Mouse (Mus musculus): ENCODE measurements around the gene Tango2. TPM values are rescaled to one million over a fixed set of nuclear protein-coding genes. Genes with fewer than 3 reads are reported as not detected.

The Tango2 gene
- polyA plus RNA-seq, 1 experiment from 2014 or later, result 34.8 TPM

DNA sequence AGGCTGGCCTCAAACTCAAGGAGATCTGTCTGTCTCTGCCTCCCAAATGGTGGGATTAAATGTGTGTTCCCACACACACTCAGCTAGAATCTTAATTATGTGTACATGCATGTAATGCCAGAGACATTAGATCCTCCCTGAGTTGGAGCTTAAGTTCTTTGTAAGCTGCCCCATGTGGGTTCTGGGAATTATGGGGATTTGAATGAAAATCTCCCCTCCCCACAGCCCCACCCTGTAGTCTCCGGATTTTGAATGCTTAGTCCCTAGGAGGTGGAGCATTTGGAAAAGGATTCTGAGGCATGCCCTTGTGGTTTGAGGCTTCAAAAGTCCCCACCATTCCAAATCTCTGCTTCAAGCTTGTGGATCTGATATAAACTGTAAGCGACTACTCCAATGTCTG, 72.7 kb downstream of the Tango2 start:
- Histone ChIP-seq H3K36me3 (ENCODE audit: control insufficient read depth, insufficient read depth, low read length) (peaks cover 96% of the 10 kb centered on the region), H3K4me3 (ENCODE audit: low read depth, low read length) (no peak overlapping the region), H3K9ac (ENCODE audit: low read length) (no peak overlapping the region), H3K4me1 (replicated peaks; ENCODE audit: control insufficient read depth, insufficient read depth, low read length) (no peaks in the 10 kb centered on the region), H3K27ac (ENCODE audit: low read depth) (no peak overlapping the region), H3K4me2 (ENCODE audit: low read length) (no peak overlapping the region), H3K27me3 (replicated peaks; ENCODE audit: control insufficient read depth, insufficient read depth, low read length) (no peaks in the 10 kb centered on the region), H3K9me3 (ENCODE audit: control insufficient read depth, low read length) (no peaks in the 10 kb centered on the region)
- WGBS, result 87% methylated on average over 2 of the region's 2 CpGs
- no peak for DNase-seq (ENCODE audit: low spot score)
- no peak for ATAC-seq (replicated peaks; ENCODE audit: low FRiP score, low TSS enrichment, low read depth)

GRCm38 (mm10) chr16:18268182-18268581, 79.7 kb downstream of the Tango2 start:
- no peak for DNase-seq (ENCODE audit: low spot score)
- 89% methylated on average over 5 of the region's 5 CpGs for WGBS

DNA sequence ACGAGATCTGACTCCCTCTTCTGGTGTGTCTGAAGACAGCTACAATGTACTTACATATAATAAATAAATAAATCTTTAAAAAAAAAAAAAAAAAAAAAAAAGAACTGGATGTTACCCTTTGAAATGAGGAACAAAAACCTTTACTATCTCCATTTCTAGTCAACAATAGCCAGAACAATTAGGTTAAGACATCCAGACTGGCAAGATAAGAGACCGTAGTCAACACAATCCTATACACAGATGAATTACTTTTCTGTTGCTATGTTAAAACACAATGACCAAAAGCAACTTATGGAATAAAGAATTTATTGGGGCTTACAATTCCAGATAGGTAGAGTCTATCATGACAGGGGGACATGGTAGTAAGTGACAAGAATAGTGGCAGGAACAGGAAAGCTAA, 82.9 kb downstream of the Tango2 start:
- Histone ChIP-seq H3K27ac (ENCODE audit: low read depth) (no peak overlapping the region), H3K4me3 (ENCODE audit: low read depth, low read length) (no peak overlapping the region), H3K4me1 (replicated peaks; ENCODE audit: control insufficient read depth, insufficient read depth, low read length) (no peaks in the 10 kb centered on the region), H3K36me3 (ENCODE audit: control insufficient read depth, insufficient read depth, low read length) (peaks cover 92% of the 10 kb centered on the region), H3K27me3 (replicated peaks; ENCODE audit: control insufficient read depth, insufficient read depth, low read length) (no peaks in the 10 kb centered on the region), H3K9me3 (ENCODE audit: control insufficient read depth, low read length) (no peaks in the 10 kb centered on the region), H3K4me2 (ENCODE audit: low read length) (no peak overlapping the region), H3K9ac (ENCODE audit: low read length) (no peak overlapping the region)
- WGBS, result 80% methylated on average over 2 of the region's 2 CpGs
- ATAC-seq (replicated peaks; ENCODE audit: low FRiP score, low TSS enrichment, low read depth) (no peak), DNase-seq (ENCODE audit: low spot score) (no peak)

More at GRCm38 (mm10) chr16:18268182-18268581, 79.7 kb downstream of the Tango2 start:
- no peaks in the 10 kb centered on the region for H3K9me3 ChIP-seq (ENCODE audit: control insufficient read depth, low read length)
- peaks cover 94% of the 10 kb centered on the region for H3K36me3 ChIP-seq (ENCODE audit: control insufficient read depth, insufficient read depth, low read length)
- H3K4me1 ChIP-seq (replicated peaks; ENCODE audit: control insufficient read depth, insufficient read depth, low read length), result no peaks in the 10 kb centered on the region
- H3K4me2 ChIP-seq (ENCODE audit: low read length), result no peak overlapping the region
- no peak overlapping the region for H3K4me3 ChIP-seq (ENCODE audit: low read depth, low read length)
- no peaks in the 10 kb centered on the region for H3K27me3 ChIP-seq (replicated peaks; ENCODE audit: control insufficient read depth, insufficient read depth, low read length)
- no peak overlapping the region for H3K9ac ChIP-seq (ENCODE audit: low read length)
- no peak for ATAC-seq (replicated peaks; ENCODE audit: low FRiP score, low TSS enrichment, low read depth)
- no peak overlapping the region for H3K27ac ChIP-seq (ENCODE audit: low read depth)

DNA sequence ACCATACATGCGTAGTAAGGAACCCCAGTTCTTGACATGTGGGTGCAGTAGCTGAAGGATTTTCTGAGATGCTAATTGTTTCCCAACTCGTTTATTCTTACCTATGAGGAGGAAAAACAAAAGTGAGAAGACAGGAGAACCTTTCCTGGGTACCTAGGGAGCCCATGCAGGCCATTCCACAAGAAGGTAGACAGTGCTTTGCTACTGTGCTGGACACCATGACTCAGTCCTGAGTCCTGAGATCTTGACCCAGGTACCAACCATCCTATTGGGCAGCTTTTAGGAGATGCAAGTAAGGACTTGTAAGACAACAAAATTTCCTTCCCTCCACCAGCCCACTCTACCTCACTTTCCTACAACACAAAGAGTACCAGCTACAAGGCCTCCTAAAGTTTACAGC, 89.7 kb downstream of the Tango2 start, which contains the start of gene Gm49776:
Gene Gm49776, minus strand, starts transcription at position 101 of the 400 bp plus-strand sequence.
- H3K4me2 ChIP-seq (ENCODE audit: low read length), result no peak within 1 kb of the TSS
- 91% methylated on average over 2 of the region's 2 CpGs for WGBS
- H3K9ac ChIP-seq (ENCODE audit: low read length), result no peak within 1 kb of the TSS
- H3K4me3 ChIP-seq (ENCODE audit: low read depth, low read length), result no peak within 1 kb of the TSS
- H3K27ac ChIP-seq (ENCODE audit: low read depth), result no peak within 1 kb of the TSS
- no peaks in the 10 kb centered on the region for H3K27me3 ChIP-seq (replicated peaks; ENCODE audit: control insufficient read depth, insufficient read depth, low read length)
- no peaks in the 10 kb centered on the region for H3K4me1 ChIP-seq (replicated peaks; ENCODE audit: control insufficient read depth, insufficient read depth, low read length)
- no peak for DNase-seq (ENCODE audit: low spot score)
- ATAC-seq (replicated peaks; ENCODE audit: low FRiP score, low TSS enrichment, low read depth), result no peak
- H3K9me3 ChIP-seq (ENCODE audit: control insufficient read depth, low read length), result no peaks in the 10 kb centered on the region
- peaks cover 96% of the 10 kb centered on the region for H3K36me3 ChIP-seq (ENCODE audit: control insufficient read depth, insufficient read depth, low read length)

- H3K9me3 ChIP-seq (ENCODE audit: control insufficient read depth, low read length), result no peaks in the 10 kb centered on the region
- peaks cover 13% of the 10 kb centered on the region for H3K4me1 ChIP-seq (replicated peaks; ENCODE audit: control insufficient read depth, insufficient read depth, low read length)
- H3K4me2 ChIP-seq (ENCODE audit: low read length), result no peak overlapping the region
- peaks cover 87% of the 10 kb centered on the region for H3K36me3 ChIP-seq (ENCODE audit: control insufficient read depth, insufficient read depth, low read length)
- ATAC-seq (replicated peaks; ENCODE audit: low FRiP score, low TSS enrichment, low read depth) (no peak), DNase-seq (ENCODE audit: low spot score) (no peak)
- no peak overlapping the region for H3K27ac ChIP-seq (ENCODE audit: low read depth)
- no peak overlapping the region for H3K4me3 ChIP-seq (ENCODE audit: low read depth, low read length)
- no peaks in the 10 kb centered on the region for H3K27me3 ChIP-seq (replicated peaks; ENCODE audit: control insufficient read depth, insufficient read depth, low read length)
- 89% methylated on average over 1 of the region's 1 CpGs for WGBS
- no peak overlapping the region for H3K9ac ChIP-seq (ENCODE audit: low read length)
Measured at GRCm38 (mm10) chr16:18253866-18254265, 94.0 kb downstream of the Tango2 start.

DNA sequence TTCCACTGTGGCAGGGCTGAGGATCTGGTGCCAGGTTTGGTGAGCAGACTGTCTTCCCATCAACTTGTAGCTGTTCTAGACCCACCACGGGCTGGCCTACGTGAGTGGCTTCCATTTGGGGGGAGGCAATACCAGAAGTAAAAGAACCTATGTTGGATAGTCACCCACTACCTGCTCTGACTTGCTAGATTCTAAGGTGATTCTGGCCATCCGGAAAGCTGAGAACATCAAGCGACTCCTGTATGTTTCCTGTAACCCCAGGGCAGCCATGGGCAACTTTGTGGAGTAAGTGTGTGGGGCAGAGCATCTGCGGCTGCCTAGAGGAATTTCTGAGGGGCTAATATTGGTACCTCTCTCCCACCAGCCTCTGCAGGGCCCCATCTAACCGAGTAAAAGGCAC, 95.2 kb downstream of the Tango2 start:
- ATAC-seq (replicated peaks; ENCODE audit: low FRiP score, low TSS enrichment, low read depth) (no peak), DNase-seq (ENCODE audit: low spot score) (no peak)
- WGBS, result 86% methylated on average over 6 of the region's 6 CpGs
- Histone ChIP-seq H3K4me2 (ENCODE audit: low read length) (no peak overlapping the region), H3K9me3 (ENCODE audit: control insufficient read depth, low read length) (no peaks in the 10 kb centered on the region), H3K4me1 (replicated peaks; ENCODE audit: control insufficient read depth, insufficient read depth, low read length) (peaks cover 13% of the 10 kb centered on the region), H3K9ac (ENCODE audit: low read length) (no peak overlapping the region), H3K27me3 (replicated peaks; ENCODE audit: control insufficient read depth, insufficient read depth, low read length) (no peaks in the 10 kb centered on the region), H3K4me3 (ENCODE audit: low read depth, low read length) (no peak overlapping the region), H3K27ac (ENCODE audit: low read depth) (no peak overlapping the region), H3K36me3 (ENCODE audit: control insufficient read depth, insufficient read depth, low read length) (peaks cover 77% of the 10 kb centered on the region)

GRCm38 (mm10) chr16:18250828-18251790, 96.8 kb downstream of the Tango2 start:
- peaks cover 69% of the 10 kb centered on the region for H3K36me3 ChIP-seq (ENCODE audit: control insufficient read depth, insufficient read depth, low read length)

More at GRCm38 (mm10) chr16:18250828-18251790, 96.8 kb downstream of the Tango2 start:
- H3K27ac ChIP-seq (ENCODE audit: low read depth), result no peak overlapping the region
- H3K9ac ChIP-seq (ENCODE audit: low read length), result peak overlapping the region; percentile 23; the same call in 1 of the 2 replicates
- ATAC-seq (replicated peaks; ENCODE audit: low FRiP score, low TSS enrichment, low read depth) (no peak), DNase-seq (ENCODE audit: low spot score) (no peak)
- no peaks in the 10 kb centered on the region for H3K9me3 ChIP-seq (ENCODE audit: control insufficient read depth, low read length)
- peak overlapping the region; percentile 87 for H3K4me2 ChIP-seq (ENCODE audit: low read length)
- H3K4me1 ChIP-seq (replicated peaks; ENCODE audit: control insufficient read depth, insufficient read depth, low read length), result peaks cover 26% of the 10 kb centered on the region
- H3K27me3 ChIP-seq (replicated peaks; ENCODE audit: control insufficient read depth, insufficient read depth, low read length), result no peaks in the 10 kb centered on the region
- no peak overlapping the region for H3K4me3 ChIP-seq (ENCODE audit: low read depth, low read length)
- WGBS, result 72% methylated on average over 10 of the region's 10 CpGs
